Mouse (Mus musculus): ENCODE data around the gene Cped1. TPM values are rescaled to one million over a fixed set of nuclear protein-coding genes. Genes with fewer than 3 reads are reported as not detected.
"Not testable (repeated sequence)": the region's sequence is repeated elsewhere in the genome, so short reads cannot be mapped to it uniquely, and the experiment has no call there.

Gene Cped1
- total and polyA plus RNA-seq, 2 experiments from 2014 or later = 3.6 to 13.2 TPM

- no peak for TF ChIP-seq CTCF (IDR thresholded peaks at IDR 0.05; ENCODE audit: low read depth)
- no peak for TF ChIP-seq EP300 (IDR thresholded peaks at IDR 0.05; ENCODE audit: low read depth)
- H3K36me3 ChIP-seq (replicated peaks; ENCODE audit: control insufficient read depth, insufficient read depth, low read length) = no peaks in the 10 kb centered on the region
- no peaks in the 10 kb centered on the region for H3K27me3 ChIP-seq (ENCODE audit: control insufficient read depth, insufficient read depth, low read length)
- no peak overlapping the region for H3K4me3 ChIP-seq (ENCODE audit: low read depth, low read length)
- 79% methylated on average over 1 of the region's 1 CpGs for WGBS
- ATAC-seq (ENCODE audit: insufficient read depth, low read depth) = no peak
- no peak overlapping the region for H3K4me2 ChIP-seq (ENCODE audit: low read depth, low read length)
- no peak overlapping the region for H3K27ac ChIP-seq (ENCODE audit: low read depth)
- H3K9me3 ChIP-seq (replicated peaks; ENCODE audit: control insufficient read depth, low read length) = no peaks in the 10 kb centered on the region
- H3K4me1 ChIP-seq (ENCODE audit: control insufficient read depth, insufficient read depth) = no peaks in the 10 kb centered on the region
- H3K9ac ChIP-seq (replicated peaks; ENCODE audit: low read depth, low read length) = no peak overlapping the region
- no peak for DNase-seq (ENCODE audit: low spot score)
These were observed 137.0 kb downstream of the Cped1 start for GRCm38 (mm10) chr6:22122693-22123092.

DNA sequence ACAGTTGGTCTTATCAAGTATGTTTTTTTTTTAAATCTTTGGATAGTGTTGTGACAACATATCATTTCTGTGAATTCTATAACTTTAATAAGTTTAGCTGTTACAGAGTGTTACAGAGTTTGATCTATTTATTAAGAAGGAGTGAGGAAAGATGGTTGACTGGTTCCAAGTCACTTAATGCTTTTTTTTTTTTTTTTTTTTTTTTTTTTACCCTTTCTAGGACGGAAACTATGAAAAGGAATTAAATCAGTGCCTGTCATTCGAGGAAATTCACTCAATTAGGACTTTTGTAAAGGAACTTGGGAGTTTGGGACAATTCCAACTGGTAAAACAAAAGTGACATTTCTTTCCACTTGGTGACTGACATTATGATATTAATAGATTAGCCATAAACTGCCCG lies 137.6 kb downstream of the Cped1 start:
- Histone ChIP-seq H3K4me1 (ENCODE audit: control insufficient read depth, insufficient read depth) (no peaks in the 10 kb centered on the region), H3K4me2 (ENCODE audit: low read depth, low read length) (no peak overlapping the region), H3K27me3 (ENCODE audit: control insufficient read depth, insufficient read depth, low read length) (no peaks in the 10 kb centered on the region), H3K27ac (ENCODE audit: low read depth) (no peak overlapping the region), H3K9me3 (replicated peaks; ENCODE audit: control insufficient read depth, low read length) (no peaks in the 10 kb centered on the region), H3K36me3 (replicated peaks; ENCODE audit: control insufficient read depth, insufficient read depth, low read length) (no peaks in the 10 kb centered on the region), H3K9ac (replicated peaks; ENCODE audit: low read depth, low read length) (no peak overlapping the region), H3K4me3 (ENCODE audit: low read depth, low read length) (no peak overlapping the region)
- ATAC-seq (ENCODE audit: insufficient read depth, low read depth) (no peak), DNase-seq (ENCODE audit: low spot score) (no peak)
- TF ChIP-seq CTCF (IDR thresholded peaks at IDR 0.05; ENCODE audit: low read depth) (no peak), EP300 (IDR thresholded peaks at IDR 0.05; ENCODE audit: low read depth) (no peak)
- 47% methylated on average over 3 of the region's 3 CpGs for WGBS

DNA sequence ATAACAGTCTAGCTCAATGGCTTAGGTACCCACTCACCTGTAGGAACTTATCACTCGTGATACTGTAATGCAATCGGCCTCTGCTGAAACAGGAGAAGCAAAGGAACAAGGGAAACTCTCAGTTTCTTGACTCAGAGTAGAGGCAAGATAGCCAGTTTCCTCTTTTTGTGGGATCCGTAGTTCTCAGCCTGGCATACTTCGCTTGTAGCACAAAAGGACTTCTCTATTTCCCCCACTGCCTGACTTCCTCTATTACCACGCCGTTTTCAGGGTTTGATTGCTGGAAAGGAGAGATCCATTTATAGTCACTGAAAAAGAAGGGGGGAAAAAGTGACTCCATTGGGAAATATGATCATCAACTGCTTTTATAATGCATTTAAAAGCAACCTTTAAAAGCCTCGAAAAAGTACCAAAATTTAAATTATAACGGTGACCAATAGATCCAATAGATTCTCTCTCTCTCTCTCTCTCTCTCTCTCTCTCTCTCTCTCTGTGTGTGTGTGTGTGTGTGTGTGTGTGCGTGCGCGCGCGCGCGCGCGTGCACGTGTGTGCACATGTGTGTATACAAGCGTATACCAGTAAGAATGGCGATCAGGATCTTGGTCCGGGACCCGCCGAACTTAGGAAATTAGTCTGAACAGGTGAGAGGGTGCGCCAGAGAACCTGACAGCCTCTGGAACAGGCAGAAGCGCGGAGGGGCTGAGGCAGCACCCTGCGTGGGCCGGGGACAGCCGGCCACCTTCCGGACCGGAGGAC lies 139.0 kb downstream of the Cped1 start:
- ATAC-seq (ENCODE audit: insufficient read depth, low read depth); H3K27me3 ChIP-seq (ENCODE audit: control insufficient read depth, insufficient read depth, low read length); H3K4me3 ChIP-seq (ENCODE audit: low read depth, low read length); H3K9ac ChIP-seq (replicated peaks; ENCODE audit: low read depth, low read length); DNase-seq (ENCODE audit: low spot score); H3K4me1 ChIP-seq (ENCODE audit: control insufficient read depth, insufficient read depth); H3K9me3 ChIP-seq (replicated peaks; ENCODE audit: control insufficient read depth, low read length); H3K36me3 ChIP-seq (replicated peaks; ENCODE audit: control insufficient read depth, insufficient read depth, low read length); H3K27ac ChIP-seq (ENCODE audit: low read depth); H3K4me2 ChIP-seq (ENCODE audit: low read depth, low read length): not testable (repeated sequence)
- WGBS = 66% methylated on average over 24 of the region's 31 CpGs

GRCm38 (mm10) chr6:22135038-22135631 lies 149.4 kb downstream of the Cped1 start:
- Histone ChIP-seq H3K9ac (replicated peaks; ENCODE audit: low read depth, low read length) (no peak overlapping the region), H3K4me2 (ENCODE audit: low read depth, low read length) (no peak overlapping the region), H3K4me1 (ENCODE audit: control insufficient read depth, insufficient read depth) (no peaks in the 10 kb centered on the region), H3K9me3 (replicated peaks; ENCODE audit: control insufficient read depth, low read length) (no peaks in the 10 kb centered on the region), H3K36me3 (replicated peaks; ENCODE audit: control insufficient read depth, insufficient read depth, low read length) (no peaks in the 10 kb centered on the region), H3K4me3 (ENCODE audit: low read depth, low read length) (no peak overlapping the region), H3K27ac (ENCODE audit: low read depth) (no peak overlapping the region), H3K27me3 (ENCODE audit: control insufficient read depth, insufficient read depth, low read length) (no peaks in the 10 kb centered on the region)
- WGBS = 67% methylated on average over 10 of the region's 10 CpGs
- no peak for ATAC-seq (ENCODE audit: insufficient read depth, low read depth)
- no peak for DNase-seq (ENCODE audit: low spot score)
- TF ChIP-seq EP300 (IDR thresholded peaks at IDR 0.05; ENCODE audit: low read depth) (no peak), CTCF (IDR thresholded peaks at IDR 0.05; ENCODE audit: low read depth) (no peak)

DNA sequence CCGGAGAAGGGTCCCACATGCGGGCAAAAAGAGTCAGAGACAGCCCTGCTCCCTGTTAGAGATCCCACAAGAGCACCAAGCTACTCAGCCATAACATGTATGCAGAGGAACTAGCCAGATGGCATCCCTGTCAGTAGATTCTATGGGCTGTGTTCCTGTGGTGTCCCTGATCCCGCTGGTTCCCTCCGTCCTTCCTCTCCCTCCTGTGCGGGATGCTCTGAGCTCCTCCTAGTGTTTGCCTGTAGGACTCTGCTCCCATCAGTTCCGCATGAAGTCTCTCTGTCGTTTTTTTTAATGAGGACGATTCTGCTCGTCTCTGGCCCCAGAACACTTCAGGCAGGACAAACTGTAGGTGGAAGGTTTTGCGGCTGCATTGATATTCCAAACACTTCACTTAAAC lies 151.1 kb downstream of the Cped1 start:
- ATAC-seq (ENCODE audit: insufficient read depth, low read depth) (no peak), DNase-seq (ENCODE audit: low spot score) (no peak)
- Histone ChIP-seq H3K9ac (replicated peaks; ENCODE audit: low read depth, low read length) (no peak overlapping the region), H3K4me3 (ENCODE audit: low read depth, low read length) (no peak overlapping the region), H3K4me1 (ENCODE audit: control insufficient read depth, insufficient read depth) (no peaks in the 10 kb centered on the region), H3K36me3 (replicated peaks; ENCODE audit: control insufficient read depth, insufficient read depth, low read length) (no peaks in the 10 kb centered on the region), H3K27ac (ENCODE audit: low read depth) (no peak overlapping the region), H3K27me3 (ENCODE audit: control insufficient read depth, insufficient read depth, low read length) (no peaks in the 10 kb centered on the region), H3K9me3 (replicated peaks; ENCODE audit: control insufficient read depth, low read length) (no peaks in the 10 kb centered on the region), H3K4me2 (ENCODE audit: low read depth, low read length) (no peak overlapping the region)
- TF ChIP-seq EP300 (IDR thresholded peaks at IDR 0.05; ENCODE audit: low read depth) = no peak
- TF ChIP-seq CTCF (IDR thresholded peaks at IDR 0.05; ENCODE audit: low read depth) = no peak
- 64% methylated on average over 10 of the region's 10 CpGs for WGBS

GRCm38 (mm10) chr6:22140786-22141185 lies 155.1 kb downstream of the Cped1 start:
- DNase-seq (ENCODE audit: low spot score) (no peak), ATAC-seq (ENCODE audit: insufficient read depth, low read depth) (no peak)
- no peak overlapping the region for H3K9ac ChIP-seq (replicated peaks; ENCODE audit: low read depth, low read length)
- TF ChIP-seq EP300 (IDR thresholded peaks at IDR 0.05; ENCODE audit: low read depth) (no peak), CTCF (IDR thresholded peaks at IDR 0.05; ENCODE audit: low read depth) (no peak)
- H3K36me3 ChIP-seq (replicated peaks; ENCODE audit: control insufficient read depth, insufficient read depth, low read length) = no peaks in the 10 kb centered on the region
- no peaks in the 10 kb centered on the region for H3K27me3 ChIP-seq (ENCODE audit: control insufficient read depth, insufficient read depth, low read length)
- no peak overlapping the region for H3K4me2 ChIP-seq (ENCODE audit: low read depth, low read length)
- no peak overlapping the region for H3K4me3 ChIP-seq (ENCODE audit: low read depth, low read length)
- 69% methylated on average over 8 of the region's 8 CpGs for WGBS
- H3K9me3 ChIP-seq (replicated peaks; ENCODE audit: control insufficient read depth, low read length) = no peaks in the 10 kb centered on the region
- H3K27ac ChIP-seq (ENCODE audit: low read depth) = no peak overlapping the region
- no peaks in the 10 kb centered on the region for H3K4me1 ChIP-seq (ENCODE audit: control insufficient read depth, insufficient read depth)
